Mouse (Mus musculus): ENCODE measurements at regions not wholly inside any gene's neighbourhood (a gene's known extent, or its start where the extent isn't known, plus 50 kb on each side); places are given as distances from the start of the nearest gene placed in this dataset.

DNA sequence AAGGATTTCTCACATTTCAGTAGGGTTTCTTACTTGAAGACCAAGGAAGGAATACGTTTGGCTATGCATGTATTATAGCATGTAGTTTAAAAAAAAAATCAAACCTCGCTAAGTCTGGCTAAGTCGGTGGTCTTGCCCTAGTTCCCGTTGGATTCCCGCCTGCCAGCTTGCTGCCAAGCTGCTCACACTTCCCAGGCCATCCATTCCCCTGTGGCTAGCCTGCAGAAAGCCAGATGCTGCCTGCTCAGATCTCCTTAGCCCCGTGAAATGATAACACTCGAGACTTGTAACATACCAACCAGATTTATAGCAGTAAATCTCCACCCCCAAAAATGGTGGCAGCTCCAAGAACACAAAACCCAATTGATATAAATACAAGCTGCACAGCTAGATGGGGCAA, 97.2 kb downstream of the Aldh8a1 start:
- H3K9me3 ChIP-seq (replicated peaks; ENCODE audit: low read length): no peaks in the 10 kb centered on the region
- no peak overlapping the region for H3K9ac ChIP-seq (ENCODE audit: insufficient read depth, low read depth)
- H3K4me3 ChIP-seq (replicated peaks in 1 of 3; ENCODE audit: low read depth in 2 of 3, low read length in 2 of 3, poor library complexity in 1 of 3): no peak overlapping the region
- H3K36me3 ChIP-seq (replicated peaks in 1 of 2; ENCODE audit: control insufficient read depth in 1 of 2, insufficient read depth in 1 of 2, low read length in 1 of 2): no peaks in the 10 kb centered on the region
- H3K79me2 ChIP-seq (replicated peaks; ENCODE audit: control insufficient read depth, extremely low read depth, insufficient read depth, poor library complexity, severe bottlenecking): no peaks in the 10 kb centered on the region
- peaks cover 0 to 6% of the 10 kb centered on the region in 2 experiments; a peak in 1 of 4 replicates for H3K4me1 ChIP-seq (ENCODE audit: control insufficient read depth in 1 of 2, insufficient read depth in 2 of 2)
- no peak overlapping the region for H3K27ac ChIP-seq (ENCODE audit: insufficient read depth, low read depth)
- in situ Hi-C loops (cut with MboI; ENCODE audit: low pct_ligation_motif_present, low pct_unique_long_range_greater_than_20kb, low sequenced_read_pairs) (no loop called here), dilution Hi-C loops (cut with MboI; ENCODE audit: extremely low pct_ligation_motif_present, extremely low pct_unique_long_range_greater_than_20kb, low sequenced_read_pairs) (no loop called here)
- no peak for TF ChIP-seq EP300 (IDR thresholded peaks at IDR 0.05; ENCODE audit: low read length)
- TF ChIP-seq MAFK (IDR thresholded peaks at IDR 0.05; ENCODE audit: insufficient replicate concordance, low read length): no peak
- no peak for TF ChIP-seq ETS1 (conservative IDR thresholded peaks at IDR 0.05; ENCODE audit: low read depth, low read length)
- TF ChIP-seq BHLHE40 (IDR thresholded peaks at IDR 0.05; ENCODE audit: low read depth, low read length): no peak
- TF ChIP-seq MEF2A (IDR thresholded peaks at IDR 0.05; ENCODE audit: borderline replicate concordance, low read depth, low read length): no peak
- no peak for TF ChIP-seq SIN3A (IDR thresholded peaks at IDR 0.05; ENCODE audit: low read length)
- no peak for TF ChIP-seq NELFE (IDR thresholded peaks at IDR 0.05; ENCODE audit: low read depth, low read length)
- no peaks in the 10 kb centered on the region for H3K27me3 ChIP-seq (replicated peaks)
- no peak overlapping the region for H3K4me2 ChIP-seq (ENCODE audit: insufficient read depth, low read depth, poor library complexity, severe bottlenecking)
- DNase-seq (ENCODE audit: extremely low read depth): no peak

DNA sequence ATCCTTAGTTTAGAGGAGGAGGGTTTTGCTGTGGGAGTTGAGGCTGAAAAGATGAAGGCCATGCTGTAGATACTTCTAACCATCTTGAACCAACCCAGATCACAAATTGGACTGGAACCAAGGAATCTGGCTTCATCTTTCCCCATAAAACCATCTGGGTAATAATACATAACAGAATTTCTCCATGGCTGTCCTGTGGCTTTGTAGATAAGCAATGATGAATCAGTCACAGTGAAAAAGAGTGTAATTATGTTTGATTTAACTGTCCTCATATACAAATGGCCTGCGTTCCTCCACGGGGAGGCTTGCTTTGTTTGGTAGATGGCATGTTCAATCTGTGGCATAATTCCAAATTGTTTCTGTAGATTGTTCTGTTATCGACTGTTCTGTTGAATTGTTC, 100.9 kb downstream of the Aldh8a1 start:
- H3K9ac ChIP-seq (ENCODE audit: insufficient read depth, low read depth): no peak overlapping the region
- no peak overlapping the region for H3K4me3 ChIP-seq (replicated peaks in 1 of 3; ENCODE audit: low read depth in 2 of 3, low read length in 2 of 3, poor library complexity in 1 of 3)
- H3K9me3 ChIP-seq (replicated peaks; ENCODE audit: low read length): peaks cover 2% of the 10 kb centered on the region
- no peaks in the 10 kb centered on the region for H3K4me1 ChIP-seq (ENCODE audit: control insufficient read depth in 1 of 2, insufficient read depth in 2 of 2)
- H3K4me2 ChIP-seq (ENCODE audit: insufficient read depth, low read depth, poor library complexity, severe bottlenecking): no peak overlapping the region
- TF ChIP-seq CTCF (conservative IDR thresholded peaks at IDR 0.05 in 1 of 2, IDR thresholded peaks at IDR 0.05 in 1 of 2; ENCODE audit: low read depth in 2 of 2, low read length in 2 of 2) (no peak), SIN3A (IDR thresholded peaks at IDR 0.05; ENCODE audit: low read length) (no peak), CHD2 (IDR thresholded peaks at IDR 0.05; ENCODE audit: low read length) (no peak), NRF1 (IDR thresholded peaks at IDR 0.05; ENCODE audit: low read depth, low read length) (no peak), MXI1 (IDR thresholded peaks at IDR 0.05; ENCODE audit: low read depth, low read length) (no peak), ELF1 (IDR thresholded peaks at IDR 0.05; ENCODE audit: low read depth, low read length) (no peak), GABPA (IDR thresholded peaks at IDR 0.05; ENCODE audit: insufficient replicate concordance, low read depth, low read length) (no peak), ETS1 (conservative IDR thresholded peaks at IDR 0.05; ENCODE audit: low read depth, low read length) (no peak), ZNF384 (IDR thresholded peaks at IDR 0.05; ENCODE audit: low read depth, low read length) (no peak), TBP (conservative IDR thresholded peaks at IDR 0.05; ENCODE audit: low read depth, low read length) (no peak), MAZ (IDR thresholded peaks at IDR 0.05; ENCODE audit: low read depth, low read length) (no peak), POLR2AphosphoS2 (IDR thresholded peaks at IDR 0.05; ENCODE audit: low read depth, low read length) (no peak), RAD21 (IDR thresholded peaks at IDR 0.05; ENCODE audit: low read depth, low read length) (no peak), RCOR1 (conservative IDR thresholded peaks at IDR 0.05; ENCODE audit: low read depth, low read length) (no peak), CHD1 (IDR thresholded peaks at IDR 0.05; ENCODE audit: low read depth, low read length) (no peak), POLR2A (IDR thresholded peaks at IDR 0.05; ENCODE audit: low read depth, low read length) (no peak), E2F4 (IDR thresholded peaks at IDR 0.05; ENCODE audit: insufficient replicate concordance, low read depth, low read length) (no peak), MYC (IDR thresholded peaks at IDR 0.05; ENCODE audit: low read depth, low read length) (no peak), UBTF (IDR thresholded peaks at IDR 0.05; ENCODE audit: low read depth, low read length) (no peak), MEF2A (IDR thresholded peaks at IDR 0.05; ENCODE audit: borderline replicate concordance, low read depth, low read length) (no peak)
- H3K27ac ChIP-seq (ENCODE audit: insufficient read depth, low read depth): no peak overlapping the region
- in situ Hi-C loops (cut with MboI; ENCODE audit: low pct_ligation_motif_present, low pct_unique_long_range_greater_than_20kb, low sequenced_read_pairs): no loop called here
- dilution Hi-C loops (cut with MboI; ENCODE audit: extremely low pct_ligation_motif_present, extremely low pct_unique_long_range_greater_than_20kb, low sequenced_read_pairs): no loop called here
- no peaks in the 10 kb centered on the region for H3K36me3 ChIP-seq (replicated peaks in 1 of 2; ENCODE audit: control insufficient read depth in 1 of 2, insufficient read depth in 1 of 2, low read length in 1 of 2)
- DNase-seq (ENCODE audit: extremely low read depth): no peak
- no peaks in the 10 kb centered on the region for H3K79me2 ChIP-seq (replicated peaks; ENCODE audit: control insufficient read depth, extremely low read depth, insufficient read depth, poor library complexity, severe bottlenecking)
- no peaks in the 10 kb centered on the region for H3K27me3 ChIP-seq (replicated peaks)

Data from CH12.LX (cell line).